ENCODE assay signal across 10 mouse cellular contexts in the genomic region with DNA sequence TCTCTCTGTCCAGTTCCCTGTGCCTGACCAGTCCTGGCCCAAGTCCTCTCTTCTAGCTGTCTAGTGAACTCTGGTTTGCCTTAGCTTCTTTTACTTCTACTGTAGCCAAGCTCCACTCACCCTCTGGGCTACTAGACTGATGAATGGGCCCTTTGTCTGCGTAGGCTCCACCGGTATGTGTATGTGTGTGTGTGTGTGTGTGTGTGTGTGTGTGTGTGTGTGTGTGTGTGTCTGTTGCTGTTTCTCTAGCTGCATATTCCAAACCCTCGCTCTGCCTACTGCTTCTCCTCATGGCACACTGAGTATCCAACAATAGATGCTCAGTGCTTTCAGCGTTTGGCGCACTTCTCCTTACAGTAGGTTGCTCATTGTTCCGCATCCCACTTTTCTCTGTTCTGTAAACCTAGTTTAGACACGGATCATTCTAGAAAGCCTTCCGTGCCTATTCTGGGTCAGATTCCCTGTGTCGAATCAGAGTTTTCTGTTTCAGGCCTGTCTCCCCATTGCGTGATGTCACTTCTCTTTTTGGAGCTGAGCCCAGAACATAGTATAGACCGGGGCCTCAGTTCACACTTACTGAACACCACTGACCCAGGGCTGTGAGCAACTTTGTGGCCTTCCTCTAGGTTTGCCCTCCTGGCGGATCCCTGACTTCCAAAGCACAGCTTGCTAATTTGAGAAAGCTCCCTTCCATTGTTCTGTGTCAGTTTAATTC. TPM values are rescaled to one million over a fixed set of nuclear protein-coding genes. Genes with fewer than 3 reads are reported as not detected.
DNase-seq lines count a peak whose midpoint lies in the region; ATAC-seq lines count a peak whose summit lies in the region.
"Had no signal": no experiment of that assay in that cellular context is flagged by ENCODE, and none has a peak within 500 bp of the region (broad histone marks: within the 10 kb centered on the region; RNA-seq: fewer than 3 reads in every experiment).

No protein-coding gene starts in this region.

- DNase-seq in 3T3-L1 (ENCODE audit: low read depth, low spot score) (peak; percentile 22), ZHBTc4 (ENCODE audit: low read depth, low spot score) (peak; percentile 50), liver (no peak)
- no peak for DNase-seq in cerebellum, postnatal 4 days (ENCODE audit: low spot score in 2 of 2)
- DNase-seq in thymus, postnatal 36 days = no peak
- DNase-seq: kidney, postnatal 25 days had no signal

- H3K9me3 ChIP-seq in hindbrain, embryonic 12.5 days (replicated peaks) = no peaks in the 10 kb centered on the region
- H3K9me3 ChIP-seq in midbrain, embryonic 12.5 days = no peaks in the 10 kb centered on the region
- H3K9me3 ChIP-seq: stomach, embryonic 15.5 days had no signal

- no peak overlapping the region for H3K4me3 ChIP-seq in hindbrain, embryonic 12.5 days
- H3K4me3 ChIP-seq in midbrain, embryonic 12.5 days = no peak overlapping the region
- H3K4me3 ChIP-seq: stomach, embryonic 15.5 days had no signal

- peak; percentile 79 for ATAC-seq in hindbrain, embryonic 12.5 days (ENCODE audit: low FRiP score)
- peak; percentile 60; the same call in 1 of the 2 replicates for ATAC-seq in midbrain, embryonic 12.5 days (ENCODE audit: low FRiP score, low read depth)
- no peak for ATAC-seq in inflammation-experienced regulatory T-cells, adult 6 months

- 56% methylated on average over 12 of the region's 12 CpGs for WGBS in hindbrain, embryonic 12.5 days
- 77% methylated on average over 12 of the region's 12 CpGs for WGBS in midbrain, embryonic 12.5 days

- H3K36me3 ChIP-seq in hindbrain, embryonic 12.5 days = no peaks in the 10 kb centered on the region
- no peaks in the 10 kb centered on the region for H3K36me3 ChIP-seq in midbrain, embryonic 12.5 days
- H3K36me3 ChIP-seq: stomach, embryonic 15.5 days had no signal

- no peak overlapping the region for H3K9ac ChIP-seq in hindbrain, embryonic 12.5 days
- no peak overlapping the region for H3K9ac ChIP-seq in midbrain, embryonic 12.5 days (replicated peaks)
- H3K9ac ChIP-seq: stomach, embryonic 15.5 days had no signal

- H3K27ac ChIP-seq in hindbrain, embryonic 12.5 days = peak overlapping the region; percentile 36
- H3K27ac ChIP-seq in midbrain, embryonic 12.5 days (replicated peaks) = no peak overlapping the region
- H3K27ac ChIP-seq: stomach, embryonic 15.5 days had no signal

- no peaks in the 10 kb centered on the region for H3K27me3 ChIP-seq in hindbrain, embryonic 12.5 days
- H3K27me3 ChIP-seq in midbrain, embryonic 12.5 days = no peaks in the 10 kb centered on the region
- H3K27me3 ChIP-seq: stomach, embryonic 15.5 days had no signal

- H3K4me1 ChIP-seq in hindbrain, embryonic 12.5 days = peaks cover 20% of the 10 kb centered on the region
- H3K4me1 ChIP-seq in midbrain, embryonic 12.5 days = peaks cover 8% of the 10 kb centered on the region; the same call in 1 of the 2 replicates
- H3K4me1 ChIP-seq: stomach, embryonic 15.5 days had no signal

- H3K4me2 ChIP-seq in hindbrain, embryonic 12.5 days (replicated peaks) = no peak overlapping the region
- no peak overlapping the region for H3K4me2 ChIP-seq in midbrain, embryonic 12.5 days (replicated peaks)
- H3K4me2 ChIP-seq: stomach, embryonic 15.5 days had no signal

RNA-seq across cellular contexts. Expression of gene Plce1, which starts 26.5 kb away (rescaled TPM):
- 6.9 and 7.6 TPM in 2 replicates for polyA plus RNA-seq in hindbrain, embryonic 12.5 days (2016; fragmentation: Nextera tagmentation; extraction: Ambion mirVana)
- 5.0 and 6.4 TPM in 2 replicates for polyA plus RNA-seq in midbrain, embryonic 12.5 days (2016; fragmentation: Nextera tagmentation; extraction: Ambion mirVana)
- under 1 TPM; 0.05 to 0.16 (median 0.05) TPM for polyA plus RNA-seq in inflammation-experienced regulatory T-cells, adult 6 months (2017; shearing (Covaris generic))

Comparison
In these comparisons a context has a peak if more than half of its experiments do, and no peak if none do; other contexts are left out.
1. DNase-seq: peak in 3T3-L1 (single experiment) and ZHBTc4 (single experiment); none in liver (single experiment), cerebellum, postnatal 4 days (0 of 2) and thymus, postnatal 36 days (0 of 2).